7 mouse cellular contexts compared by ENCODE assay signal in genomic region chr11:101582054-101583035, GRCm38 (mm10). TPM values are rescaled to one million over a fixed set of nuclear protein-coding genes. Genes with fewer than 3 reads are reported as not detected.
A peak's percentile ranks its signal among the peaks of the same experiment; 100 is the strongest.
DNase-seq lines count a peak whose midpoint lies in the region; ATAC-seq lines count a peak whose summit lies in the region.

Gene Tmem106a (plus strand): TSS chr11:101582242.

- peak within 1 kb of the TSS; percentile 77 for H3K4me2 ChIP-seq in liver, embryonic 15.5 days
- H3K4me2 ChIP-seq in neural tube, embryonic 11.5 days (ENCODE audit: low read depth) = peak within 1 kb of the TSS; percentile 39

- 15% methylated on average over 30 of the region's 31 CpGs for WGBS in liver, embryonic 15.5 days (ENCODE audit: insufficient replicate concordance)
- WGBS in neural tube, embryonic 11.5 days = 19% methylated on average over 30 of the region's 31 CpGs

- H3K4me1 ChIP-seq in liver, embryonic 15.5 days (replicated peaks) = peaks cover 14% of the 10 kb centered on the region
- H3K4me1 ChIP-seq in neural tube, embryonic 11.5 days (ENCODE audit: control insufficient read depth, insufficient read depth, low read length) = peaks cover 3% of the 10 kb centered on the region; the same call in 1 of the 2 replicates

- peak within 1 kb of the TSS; percentile 58 for H3K27ac ChIP-seq in liver, embryonic 15.5 days (replicated peaks)
- H3K27ac ChIP-seq in neural tube, embryonic 11.5 days (ENCODE audit: low read depth, low read length) = no peak within 1 kb of the TSS

- no peaks in the 10 kb centered on the region for H3K9me3 ChIP-seq in liver, embryonic 15.5 days (replicated peaks)
- no peaks in the 10 kb centered on the region for H3K9me3 ChIP-seq in neural tube, embryonic 11.5 days (ENCODE audit: control insufficient read depth, low read length)

- no peaks in the 10 kb centered on the region for H3K27me3 ChIP-seq in liver, embryonic 15.5 days
- no peaks in the 10 kb centered on the region for H3K27me3 ChIP-seq in neural tube, embryonic 11.5 days (ENCODE audit: control insufficient read depth, insufficient read depth, low read length)

- H3K36me3 ChIP-seq in liver, embryonic 15.5 days (replicated peaks) = peaks cover 49% of the 10 kb centered on the region
- H3K36me3 ChIP-seq in neural tube, embryonic 11.5 days (ENCODE audit: control insufficient read depth, insufficient read depth, low read length) = peaks cover 3% of the 10 kb centered on the region

- peak within 1 kb of the TSS; percentile 63 for H3K9ac ChIP-seq in liver, embryonic 15.5 days
- peak within 1 kb of the TSS; percentile 31 for H3K9ac ChIP-seq in neural tube, embryonic 11.5 days (ENCODE audit: low read length)

- ATAC-seq in liver, embryonic 15.5 days (ENCODE audit: insufficient read depth) = peak; percentile 80
- ATAC-seq in neural tube, embryonic 11.5 days (ENCODE audit: insufficient read depth, low FRiP score, low TSS enrichment) = no peak

- DNase-seq in Muller cell, postnatal 12 days (ENCODE audit: inconsistent ontology term) = peak; percentile 83
- peak; percentile 67 for DNase-seq in c-Kit-negative CD71-positive TER-119-positive erythroid progenitor cells, embryonic 14.5 days (ENCODE audit: low read depth, low spot score)
- peak; percentile 64 for DNase-seq in gastrocnemius, postnatal 10 days
- DNase-seq in induced T-regulatory cell, adult 2 months (ENCODE audit: low read depth) = peak; percentile 87
- DNase-seq in neural tube, embryonic 11.5 days (ENCODE audit: low spot score) = peak; percentile 68
- peak; percentile 78 for DNase-seq in thymus, postnatal 14 days

- peak within 1 kb of the TSS; percentile 64 for H3K4me3 ChIP-seq in liver, embryonic 15.5 days (replicated peaks)
- H3K4me3 ChIP-seq in neural tube, embryonic 11.5 days (ENCODE audit: low read depth, low read length) = peak within 1 kb of the TSS; percentile 19

RNA-seq across cellular contexts. Expression of gene Tmem106a, which starts in this region (rescaled TPM):
- 1 to 10 TPM; 2.4 to 2.9 TPM for total RNA-seq in gastrocnemius, postnatal 10 days (2021)
- 7.7 and 7.8 TPM in 2 replicates for polyA plus RNA-seq in liver, embryonic 15.5 days (2015; fragmentation: Nextera tagmentation; extraction: Ambion mirVana)
- polyA plus RNA-seq in neural tube, embryonic 11.5 days (2014; fragmentation: Nextera tagmentation; extraction: Ambion mirVana) = 1.6 and 2.5 TPM in 2 replicates
